Mouse (Mus musculus): ENCODE measurements at regions not wholly inside any gene's neighbourhood (a gene's known extent, or its start where the extent isn't known, plus 50 kb on each side); places are given as distances from the start of the nearest gene placed in this dataset.

DNA sequence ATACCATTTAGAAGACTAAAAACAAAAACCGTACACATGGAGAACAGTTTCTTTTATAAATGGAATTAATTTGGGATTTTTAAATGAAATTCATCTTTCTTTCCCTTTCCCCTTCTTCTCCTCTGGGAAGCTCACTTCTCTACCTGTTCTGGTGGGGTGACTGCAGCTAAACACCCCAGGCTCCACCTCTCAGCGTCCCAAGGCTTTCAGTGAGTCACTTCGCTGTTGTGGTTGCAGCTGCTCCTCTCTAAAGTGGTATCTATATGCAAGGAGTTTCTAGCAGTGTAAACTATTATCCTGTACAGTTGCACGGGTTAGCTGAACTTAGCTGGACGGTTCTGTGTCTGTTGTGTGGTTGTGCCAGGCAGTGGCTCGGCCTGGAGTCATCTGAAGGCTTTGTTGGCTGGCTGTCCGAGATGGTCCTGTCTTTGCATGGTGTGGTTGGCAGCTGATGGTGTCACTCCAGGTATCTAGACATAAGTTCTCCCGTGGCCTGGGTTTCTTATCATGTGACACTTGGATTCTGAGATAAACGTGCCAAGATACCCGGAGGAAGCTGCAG lies 64.8 kb upstream of the Slc35c1 start:
- TF ChIP-seq CTCF (IDR thresholded peaks at IDR 0.05; ENCODE audit: borderline replicate concordance, insufficient read depth, low read depth, low read length) (no peak), POLR2A (IDR thresholded peaks at IDR 0.05; ENCODE audit: borderline replicate concordance, insufficient read depth, low read length) (no peak)

Data from cerebellum, adult 2 months (tissue).